Mouse (Mus musculus): ENCODE data around the gene Ttc7b.

DNA sequence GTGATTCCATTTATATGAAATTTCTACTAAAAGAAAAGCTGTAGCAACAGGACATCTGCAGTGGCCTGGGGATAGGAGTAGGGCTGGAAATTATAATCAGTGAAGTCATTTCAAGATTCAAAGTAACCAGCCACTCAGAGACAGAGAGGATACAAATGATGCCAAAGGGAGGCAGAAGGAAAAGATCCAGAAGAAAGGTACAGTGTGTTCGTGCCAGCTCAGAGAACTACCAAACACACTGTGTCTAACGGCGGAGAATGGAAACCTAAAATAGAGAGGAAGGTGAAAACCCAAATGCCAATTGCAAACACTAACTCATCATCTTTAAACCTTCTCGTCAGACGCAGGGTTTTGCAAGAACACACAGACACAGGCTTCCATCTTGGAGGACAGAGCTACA is 82.8 kb downstream of the Ttc7b start:
- TF ChIP-seq CTCF (IDR thresholded peaks at IDR 0.05; ENCODE audit: control insufficient read depth, insufficient read depth, insufficient read length): no peak
- TF ChIP-seq MYOG (IDR thresholded peaks at IDR 0.05; ENCODE audit: control insufficient read depth, extremely low read depth, insufficient read length): no peak

Data from C2C12 (cell line).